Mouse (Mus musculus): Measurements from ENCODE around the gene Sparc. TPM values are rescaled to one million over a fixed set of nuclear protein-coding genes. Genes with fewer than 3 reads are reported as not detected.
A peak's percentile ranks its signal among the peaks of the same experiment; 100 is the strongest.

Gene Sparc
- total RNA-seq, 2 experiments from 2014 or later: 2,122 to 2,491 TPM

- no peak for DNase-seq
These were observed 57.7 kb downstream of the Sparc start for GRCm38 (mm10) chr11:55365242-55365641.

- DNase-seq: peak; percentile 71
These were observed 58.3 kb downstream of the Sparc start for GRCm38 (mm10) chr11:55364662-55365061.

GRCm38 (mm10) chr11:55358094-55358783 lies 64.7 kb downstream of the Sparc start:
- no peak for DNase-seq

GRCm38 (mm10) chr11:55356846-55357245 lies 66.1 kb downstream of the Sparc start:
- no peak for DNase-seq

Other genes with a start within 250 kb of the Sparc start
- 100 to 1,000 TPM; 213 to 290 TPM for gene Slc36a2, start 238.1 kb downstream of the Sparc start, total RNA-seq (2021)
- gene Slc36a1, start 218.8 kb downstream of the Sparc start, total RNA-seq (2021): 10 to 100 TPM; 24.5 to 26.9 TPM
- under 1 TPM; 0.03 to 0.09 TPM for gene Fat2, start 86.6 kb downstream of the Sparc start, total RNA-seq (2021)
- 100 to 1,000 TPM; 271 to 292 TPM for gene Atox1, start 38.1 kb upstream of the Sparc start, total RNA-seq (2021)
- gene G3bp1, start 46.5 kb upstream of the Sparc start, total RNA-seq (2021): 10 to 100 TPM; 55.5 to 60.0 TPM
- not detected for gene Glra1, start 185.0 kb upstream of the Sparc start, total RNA-seq (2021)

Measured in adrenal gland, postnatal 10 days (tissue).